Mouse (Mus musculus) midbrain, embryonic 14.5 days (tissue): Measurements from ENCODE around the gene 4933402N03Rik. TPM values are rescaled to one million over a fixed set of nuclear protein-coding genes. Genes with fewer than 3 reads are reported as not detected.

Experiments
- polyA plus RNA-seq: library from polyadenylated mRNA; unstranded; fragments of >200 nt; fragmentation: Nextera tagmentation; extraction: Ambion mirVana; gene quantifications from 2 replicates; pipeline ENCODE4 v1.2.1, GENCODE M21; 2014

4933402N03Rik gene
- polyA plus RNA-seq, 1 experiment from 2014 or later: not detected

Other genes starting within 250 kb of the 4933402N03Rik start
- 6.9 and 12.7 TPM in 2 replicates for gene Htra1, start 210.2 kb downstream of the 4933402N03Rik start, polyA plus RNA-seq
- not detected in 2 replicates for gene Dmbt1, start 114.3 kb downstream of the 4933402N03Rik start, polyA plus RNA-seq
- gene 5430419D17Rik, start 28.1 kb upstream of the 4933402N03Rik start, polyA plus RNA-seq: not detected in 2 replicates
- not detected in 2 replicates for gene Cuzd1, start 176.0 kb upstream of the 4933402N03Rik start, polyA plus RNA-seq
- gene Fam24b, start 183.2 kb upstream of the 4933402N03Rik start, polyA plus RNA-seq: not detected in 2 replicates
- 0.42 TPM in 1 of 2 replicates, not detected in the other for gene Fam24a, start 187.6 kb upstream of the 4933402N03Rik start, polyA plus RNA-seq
- 28.8 and 28.9 TPM in 2 replicates for gene 2310057M21Rik, start 216.4 kb upstream of the 4933402N03Rik start, polyA plus RNA-seq
- 42.8 and 46.3 TPM in 2 replicates for gene Pstk, start 224.8 kb upstream of the 4933402N03Rik start, polyA plus RNA-seq